Mouse (Mus musculus) left cerebral cortex, postnatal 25 days (tissue): ENCODE data around the gene Rasl10a. TPM values are rescaled to one million over a fixed set of nuclear protein-coding genes. Genes with fewer than 3 reads are reported as not detected.

Source experiments
- DNase-seq, 2 experiments: peaks; one replicate each; pipeline ENCODE4 v3.0.0; 2022; ENCODE audit warnings: low spot score in 2 of 2, mixed read lengths in 1 of 2
- intact Hi-C: fragments of 180-260 bp; cut with DNase I; formaldehyde crosslinking; loops from one replicate; pipeline ENCODE4 v1.15.1; 2025
- microRNA-seq, 2 experiments: library from miRNA; unstranded; fragments of <30 nt; microRNA quantifications; one replicate each; pipeline ENCODE4 v1.2.0; 2022
- total RNA-seq, 2 experiments: library from RNA; stranded (reverse); gene quantifications; 2 replicates each; pipeline ENCODE4 v1.2.3; 2021

Gene Rasl10a
- total RNA-seq, 2 experiments from 2014 or later, result 68.0 to 80.4 TPM

- intact Hi-C loops, result no loop called here
Measured at GRCm38 (mm10) chr11:5109441-5109840, 51.5 kb downstream of the Rasl10a start.

More at GRCm38 (mm10) chr11:5109441-5109840, 51.5 kb downstream of the Rasl10a start:
- no peak for DNase-seq

Small RNA genes within 50 kb of the gene (microRNA-seq; reads per million reads assigned to microRNA genes)
- 0 reads per million in 2 experiments for gene Gm47296

Other genes starting within 250 kb of the Rasl10a start
- 10 to 100 TPM; 76.2 to 76.5 TPM for gene Nf2, start 208.6 kb upstream of the Rasl10a start, total RNA-seq
- 10 to 100 TPM; 76.3 to 86.3 TPM for gene Nipsnap1, start 184.2 kb upstream of the Rasl10a start, total RNA-seq
- 10 to 100 TPM; 34.4 to 37.6 TPM for gene Thoc5, start 162.8 kb upstream of the Rasl10a start, total RNA-seq
- 10 to 100 TPM; 41.3 to 44.4 TPM for gene Nefh, start 110.1 kb upstream of the Rasl10a start, total RNA-seq
- gene Ap1b1, start 71.3 kb upstream of the Rasl10a start, total RNA-seq, result 100 to 1,000 TPM; 149 to 152 TPM
- gene Gas2l1, start 7.2 kb downstream of the Rasl10a start, total RNA-seq, result 10 to 100 TPM; 82.5 to 95.0 TPM
- gene Rhbdd3, start 40.8 kb downstream of the Rasl10a start, total RNA-seq, result 10 to 100 TPM; 20.9 to 21.0 TPM
- gene Ewsr1, start 41.1 kb downstream of the Rasl10a start, total RNA-seq, result 100 to 1,000 TPM; 259 to 301 TPM
- gene Emid1, start 94.1 kb downstream of the Rasl10a start, total RNA-seq, result 10 to 100 TPM in 1 of 2 experiments, 1 to 10 TPM in 1; 9.7 to 11.8 TPM
- 10 to 100 TPM; 14.0 to 15.9 TPM for gene Kremen1, start 203.4 kb downstream of the Rasl10a start, total RNA-seq